Comparison of ENCODE assay signal across 22 mouse cellular contexts in genomic region chr9:117221481-117221880, GRCm38 (mm10).
"Had no signal": no experiment of that assay in that cellular context is flagged by ENCODE, and none has a peak within 500 bp of the region (broad histone marks: within the 10 kb centered on the region; RNA-seq: fewer than 3 reads in every experiment).

No protein-coding gene starts in this region.

- H3K27ac ChIP-seq: kidney, postnatal 0 days; limb, embryonic 12.5 days; limb, embryonic 15.5 days; liver, embryonic 14.5 days; macrophage; midbrain, embryonic 12.5 days; midbrain, embryonic 15.5 days; neural tube, embryonic 12.5 days; neural tube, embryonic 15.5 days; stomach, postnatal 0 days had no signal

- DNase-seq: kidney, adult 9 months; kidney, postnatal 25 days; layer of hippocampus, postnatal 36 days; left cerebral cortex, postnatal 4 days; liver, postnatal 0 days; lung, embryonic 14.5 days; right cerebral cortex, adult 18-20 months; right cerebral cortex, postnatal 14 days; right cerebral cortex, postnatal 4 days; thymus, adult 2 months; thymus, postnatal 14 days; thymus, postnatal 4 days had no signal

- H3K4me3 ChIP-seq: limb, embryonic 12.5 days; limb, embryonic 15.5 days; midbrain, embryonic 12.5 days; midbrain, embryonic 15.5 days; neural tube, embryonic 12.5 days; neural tube, embryonic 15.5 days had no signal
